Mouse (Mus musculus): Measurements from ENCODE around the gene Washc1. TPM values are rescaled to one million over a fixed set of nuclear protein-coding genes. Genes with fewer than 3 reads are reported as not detected.
A peak's percentile ranks its signal among the peaks of the same experiment; 100 is the strongest.

Gene Washc1
- polyA plus RNA-seq, 1 experiment: 48.6 TPM

DNA sequence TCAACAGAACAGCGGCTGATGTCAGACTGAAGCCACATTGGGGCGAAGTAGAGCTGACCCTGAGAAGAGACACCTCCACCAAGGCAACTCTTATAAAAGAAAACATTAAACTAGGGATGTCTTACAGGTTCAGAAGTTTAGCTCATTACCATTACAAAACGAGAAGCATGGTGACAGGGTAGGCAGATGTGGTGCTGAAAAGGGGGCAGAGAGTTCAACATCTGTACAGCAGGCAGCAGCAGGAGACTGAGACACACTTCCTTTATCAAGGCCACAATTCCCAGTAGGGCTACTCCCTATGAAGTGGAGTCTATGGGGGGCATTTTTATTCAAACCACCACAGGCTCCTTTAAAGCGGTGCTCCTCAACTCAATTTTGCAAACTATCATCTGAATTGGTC is 3.1 kb upstream of the Washc1 start:
- TF ChIP-seq CTCF (IDR thresholded peaks at IDR 0.05; ENCODE audit: extremely low read depth, insufficient read depth, low read length): no peak
- no peak for TF ChIP-seq POLR2A (IDR thresholded peaks at IDR 0.05; ENCODE audit: extremely low read depth, insufficient read depth, low read length)
- H3K4me1 ChIP-seq (ENCODE audit: control insufficient read depth, insufficient read depth, low read length): peaks cover 3% of the 10 kb centered on the region
- no peak overlapping the region for H3K27ac ChIP-seq (ENCODE audit: insufficient read depth, low read length)
- no peak overlapping the region for H3K4me3 ChIP-seq (ENCODE audit: insufficient read depth, low read length)

DNA sequence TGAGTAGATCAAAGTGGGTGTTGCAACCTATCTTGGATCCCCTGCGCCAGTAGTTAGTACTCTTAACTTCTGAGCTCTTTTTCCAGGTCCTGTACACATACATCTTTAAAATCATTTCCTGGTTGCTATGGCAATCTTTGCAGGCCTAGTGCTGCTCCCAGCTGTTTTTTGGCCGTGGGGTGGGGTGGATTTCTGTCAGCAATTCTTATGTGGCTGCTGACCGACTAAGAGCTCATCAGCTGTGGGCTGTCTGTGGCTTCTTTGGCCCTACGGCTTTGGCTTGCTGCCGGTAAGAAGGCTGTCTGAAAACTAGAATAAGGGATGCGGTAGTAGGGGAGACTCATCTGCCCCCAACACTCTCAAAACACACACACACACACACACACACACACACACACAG is 599 bp upstream of the Washc1 start:
- no peak overlapping the region for H3K27ac ChIP-seq (ENCODE audit: insufficient read depth, low read length)
- H3K4me1 ChIP-seq (ENCODE audit: control insufficient read depth, insufficient read depth, low read length): peaks cover 3% of the 10 kb centered on the region
- peak overlapping the region; percentile 96; the same call in 1 of the 2 replicates for H3K4me3 ChIP-seq (ENCODE audit: insufficient read depth, low read length)
- TF ChIP-seq POLR2A (IDR thresholded peaks at IDR 0.05; ENCODE audit: extremely low read depth, insufficient read depth, low read length) (no peak), CTCF (IDR thresholded peaks at IDR 0.05; ENCODE audit: extremely low read depth, insufficient read depth, low read length) (no peak)

DNA sequence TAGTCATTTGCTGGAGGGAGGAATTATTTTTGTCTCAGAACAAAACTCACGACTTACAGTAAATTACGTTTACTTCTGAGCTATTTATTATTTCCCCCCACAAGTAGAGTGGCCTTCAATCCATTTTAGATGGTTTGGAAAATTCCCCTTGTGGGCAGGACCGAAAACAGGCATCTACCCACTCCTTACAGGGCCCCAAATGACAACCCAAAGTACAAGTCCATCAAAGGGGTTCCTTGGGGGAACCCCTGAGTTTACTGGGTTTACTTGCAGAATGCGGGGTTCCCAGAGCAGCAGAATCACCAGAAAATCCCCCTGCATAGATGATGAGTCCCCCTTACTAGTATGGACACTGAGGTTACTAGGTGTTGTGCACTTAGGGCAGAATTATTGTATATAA is 821 bp downstream of the Washc1 start:
- no peak overlapping the region for H3K27ac ChIP-seq (ENCODE audit: insufficient read depth, low read length)
- peaks cover 3% of the 10 kb centered on the region for H3K4me1 ChIP-seq (ENCODE audit: control insufficient read depth, insufficient read depth, low read length)
- H3K4me3 ChIP-seq (ENCODE audit: insufficient read depth, low read length): peak overlapping the region; percentile 96
- TF ChIP-seq POLR2A (IDR thresholded peaks at IDR 0.05; ENCODE audit: extremely low read depth, insufficient read depth, low read length): no peak
- no peak for TF ChIP-seq CTCF (IDR thresholded peaks at IDR 0.05; ENCODE audit: extremely low read depth, insufficient read depth, low read length)

DNA sequence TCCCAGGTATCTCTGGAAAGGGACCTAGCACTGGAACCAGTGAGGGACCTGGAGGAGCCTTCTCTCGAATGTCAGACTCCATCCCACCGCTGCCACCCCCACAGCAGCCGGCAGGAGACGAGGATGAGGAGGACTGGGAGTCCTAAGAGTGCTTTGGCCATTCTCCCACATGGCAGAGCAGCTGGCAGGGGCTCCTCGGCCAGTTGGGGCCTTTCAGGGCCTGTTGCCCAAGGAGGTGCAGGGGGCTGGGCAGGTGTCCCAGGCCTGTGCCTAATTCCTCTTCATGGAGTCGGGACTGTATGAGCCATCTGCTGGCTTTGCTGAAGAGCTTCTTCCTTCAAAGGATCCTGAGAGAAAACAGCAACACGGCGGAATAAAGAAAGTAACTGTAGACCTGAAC is 7.6 kb downstream of the Washc1 start:
- TF ChIP-seq POLR2A (IDR thresholded peaks at IDR 0.05; ENCODE audit: extremely low read depth, insufficient read depth, low read length): no peak
- TF ChIP-seq CTCF (IDR thresholded peaks at IDR 0.05; ENCODE audit: extremely low read depth, insufficient read depth, low read length): no peak
- H3K4me3 ChIP-seq (ENCODE audit: insufficient read depth, low read length): no peak overlapping the region
- no peaks in the 10 kb centered on the region for H3K4me1 ChIP-seq (ENCODE audit: control insufficient read depth, insufficient read depth, low read length)
- H3K27ac ChIP-seq (ENCODE audit: insufficient read depth, low read length): no peak overlapping the region

DNA sequence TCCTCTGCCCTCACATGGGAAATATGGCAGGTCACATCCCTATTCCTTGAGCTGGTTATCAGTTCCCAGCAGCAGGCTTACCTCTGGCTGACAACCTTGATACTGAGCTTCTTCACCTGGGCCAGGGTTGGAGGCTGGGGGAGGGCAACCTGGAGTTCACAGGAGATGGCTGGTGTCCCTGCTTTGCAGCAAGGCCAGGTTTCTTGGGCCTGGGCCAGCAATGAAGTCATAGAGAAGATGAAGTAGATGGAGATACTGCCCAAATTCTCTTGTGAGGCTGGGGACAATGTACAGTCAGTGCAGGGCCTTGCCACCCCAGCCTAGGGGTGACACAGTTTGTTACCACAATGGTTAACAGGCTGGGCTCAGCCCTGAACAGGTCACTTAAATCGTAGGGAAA is 9.4 kb downstream of the Washc1 start:
- Histone ChIP-seq H3K27ac (ENCODE audit: insufficient read depth, low read length) (no peak overlapping the region), H3K4me1 (ENCODE audit: control insufficient read depth, insufficient read depth, low read length) (no peaks in the 10 kb centered on the region), H3K4me3 (ENCODE audit: insufficient read depth, low read length) (no peak overlapping the region)
- TF ChIP-seq POLR2A (IDR thresholded peaks at IDR 0.05; ENCODE audit: extremely low read depth, insufficient read depth, low read length) (no peak), CTCF (IDR thresholded peaks at IDR 0.05; ENCODE audit: extremely low read depth, insufficient read depth, low read length) (no peak)

DNA sequence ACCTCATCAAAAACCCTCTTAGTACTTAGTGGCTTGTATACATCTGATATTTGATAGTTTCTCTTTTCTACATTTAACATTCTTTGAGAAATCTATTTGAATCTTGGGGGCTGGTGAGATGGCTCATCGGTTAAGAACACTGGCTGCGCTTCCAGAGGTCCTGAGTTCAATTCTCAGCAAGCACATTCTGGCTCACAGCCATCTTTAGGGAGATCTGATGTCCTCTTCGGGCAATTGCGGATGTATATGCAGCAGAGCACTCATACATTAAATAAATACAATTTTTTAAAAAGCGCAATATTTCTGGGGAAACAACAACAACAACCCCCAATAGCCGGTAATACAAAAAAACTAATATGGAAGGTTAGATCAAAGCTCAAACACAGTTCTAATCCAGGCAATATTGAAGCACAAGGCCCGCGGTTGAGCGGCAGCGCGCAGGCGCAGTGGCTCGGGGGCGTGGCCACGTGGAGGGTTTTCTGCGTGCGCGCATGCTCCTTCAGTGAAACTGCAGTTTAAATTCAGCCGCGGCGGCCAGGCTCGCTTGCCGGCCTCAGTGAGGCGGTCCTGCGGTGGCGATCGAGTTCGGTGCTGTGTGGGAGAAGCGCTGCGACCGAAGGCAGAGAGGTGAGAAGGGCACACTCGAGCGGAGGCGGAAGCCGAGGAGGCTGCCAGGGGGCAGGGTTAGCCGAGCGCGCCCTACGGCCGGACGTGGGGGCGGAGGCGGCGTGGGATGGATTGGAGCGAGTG is 11.9 kb downstream of the Washc1 start, which contains the start of gene Ddx11:
Gene Ddx11 (plus strand): TSS at position 455 of the 750 bp plus-strand sequence.
- Histone ChIP-seq H3K27ac (ENCODE audit: insufficient read depth, low read length) (no peak within 1 kb of the TSS), H3K4me1 (ENCODE audit: control insufficient read depth, insufficient read depth, low read length) (no peaks in the 10 kb centered on the region), H3K4me3 (ENCODE audit: insufficient read depth, low read length) (peak within 1 kb of the TSS; percentile 38)
- TF ChIP-seq CTCF (IDR thresholded peaks at IDR 0.05; ENCODE audit: extremely low read depth, insufficient read depth, low read length): no peak
- TF ChIP-seq POLR2A (IDR thresholded peaks at IDR 0.05; ENCODE audit: extremely low read depth, insufficient read depth, low read length): peak; percentile 65; the same call in 1 of the 2 replicates

DNA sequence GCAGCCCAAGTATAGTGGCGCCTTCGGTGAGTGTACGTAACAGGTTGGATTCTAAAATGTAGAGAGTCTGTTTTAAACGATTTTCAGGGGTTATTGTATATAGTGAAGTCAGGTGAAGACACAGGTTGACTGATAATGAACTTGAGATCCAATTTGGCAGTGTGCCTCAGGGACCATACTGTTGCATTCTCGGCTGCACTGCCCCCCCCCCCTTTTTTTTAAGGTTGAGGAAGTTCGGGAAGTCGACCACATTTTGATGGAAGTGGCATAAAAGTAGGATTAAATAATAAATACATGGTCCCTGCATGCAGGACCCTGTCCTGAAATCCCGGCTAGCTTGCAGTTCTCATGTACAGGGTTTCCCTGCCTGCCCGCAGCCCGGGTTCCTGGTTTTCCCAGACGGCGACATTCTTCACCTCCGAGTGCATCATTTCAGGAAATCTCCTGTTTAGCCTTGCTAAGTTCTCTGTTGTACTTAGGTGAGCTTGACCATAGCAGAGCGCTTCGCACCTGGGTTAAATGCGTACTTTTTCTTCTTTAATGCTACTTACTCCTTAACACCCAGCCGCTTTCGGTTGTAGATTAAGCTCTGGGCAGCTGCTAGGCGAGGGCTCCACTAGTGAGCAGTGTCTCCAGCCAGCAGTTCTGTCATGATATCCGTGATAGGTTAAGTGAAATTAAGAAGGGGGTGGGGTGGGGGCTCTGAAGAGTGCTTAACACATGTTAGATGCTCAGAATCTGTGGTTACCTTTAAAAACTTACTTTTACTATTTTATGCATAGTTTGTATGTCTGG is 12.7 kb downstream of the Washc1 start:
- peak overlapping the region; percentile 38 for H3K4me3 ChIP-seq (ENCODE audit: insufficient read depth, low read length)
- H3K27ac ChIP-seq (ENCODE audit: insufficient read depth, low read length): no peak overlapping the region
- TF ChIP-seq CTCF (IDR thresholded peaks at IDR 0.05; ENCODE audit: extremely low read depth, insufficient read depth, low read length) (no peak), POLR2A (IDR thresholded peaks at IDR 0.05; ENCODE audit: extremely low read depth, insufficient read depth, low read length) (no peak)
- no peaks in the 10 kb centered on the region for H3K4me1 ChIP-seq (ENCODE audit: control insufficient read depth, insufficient read depth, low read length)

DNA sequence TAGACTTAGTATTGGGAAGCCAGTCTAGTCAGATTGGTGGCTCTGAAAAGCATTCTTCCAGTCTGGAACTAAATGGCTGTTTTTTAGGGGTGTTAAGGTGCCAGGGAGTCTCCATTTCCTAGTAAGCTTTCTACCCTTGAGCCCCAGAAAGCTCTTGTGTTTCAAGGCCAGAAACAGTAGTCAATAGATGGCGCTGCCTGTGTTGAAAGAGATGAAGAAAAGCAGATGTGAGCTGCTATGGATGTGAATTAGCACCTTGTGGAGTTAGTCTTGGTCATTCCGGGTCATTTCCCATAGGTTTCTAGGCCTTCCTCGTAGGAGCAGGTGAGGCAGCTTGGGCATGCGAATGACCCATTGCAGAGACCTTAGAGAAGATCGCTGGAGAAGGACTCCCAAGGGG is 13.9 kb downstream of the Washc1 start:
- H3K4me3 ChIP-seq (ENCODE audit: insufficient read depth, low read length): no peak overlapping the region
- H3K4me1 ChIP-seq (ENCODE audit: control insufficient read depth, insufficient read depth, low read length): no peaks in the 10 kb centered on the region
- H3K27ac ChIP-seq (ENCODE audit: insufficient read depth, low read length): no peak overlapping the region
- TF ChIP-seq POLR2A (IDR thresholded peaks at IDR 0.05; ENCODE audit: extremely low read depth, insufficient read depth, low read length) (no peak), CTCF (IDR thresholded peaks at IDR 0.05; ENCODE audit: extremely low read depth, insufficient read depth, low read length) (no peak)

DNA sequence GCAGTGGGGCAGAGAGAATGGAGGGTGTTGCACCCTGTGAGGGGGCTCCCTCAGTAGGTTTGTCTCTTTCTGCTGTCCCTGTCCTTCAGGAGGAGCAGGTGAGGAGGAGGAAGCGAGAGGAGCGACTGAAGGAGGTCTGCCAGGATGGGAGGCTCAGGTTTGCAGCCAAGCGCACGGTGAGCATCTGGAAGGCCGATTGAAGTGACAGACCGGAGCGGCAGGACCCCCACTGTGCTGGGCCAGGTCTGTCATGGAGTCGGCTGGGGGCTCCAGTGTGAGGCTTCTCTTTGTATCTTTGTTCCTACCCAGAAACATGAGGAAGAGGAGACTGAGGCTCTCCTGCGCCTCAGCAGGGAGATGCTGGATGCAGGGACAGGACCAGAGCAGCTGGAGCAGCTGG is 19.0 kb downstream of the Washc1 start:
- H3K4me3 ChIP-seq (ENCODE audit: insufficient read depth, low read length): no peak overlapping the region
- no peaks in the 10 kb centered on the region for H3K4me1 ChIP-seq (ENCODE audit: control insufficient read depth, insufficient read depth, low read length)
- TF ChIP-seq POLR2A (IDR thresholded peaks at IDR 0.05; ENCODE audit: extremely low read depth, insufficient read depth, low read length) (no peak), CTCF (IDR thresholded peaks at IDR 0.05; ENCODE audit: extremely low read depth, insufficient read depth, low read length) (no peak)
- H3K27ac ChIP-seq (ENCODE audit: insufficient read depth, low read length): no peak overlapping the region
